Mouse (Mus musculus): ENCODE data around the gene Agbl4. TPM values are rescaled to one million over a fixed set of nuclear protein-coding genes. Genes with fewer than 3 reads are reported as not detected.

Gene Agbl4
- total RNA-seq, 2 experiments from 2014 or later, result not detected

DNA sequence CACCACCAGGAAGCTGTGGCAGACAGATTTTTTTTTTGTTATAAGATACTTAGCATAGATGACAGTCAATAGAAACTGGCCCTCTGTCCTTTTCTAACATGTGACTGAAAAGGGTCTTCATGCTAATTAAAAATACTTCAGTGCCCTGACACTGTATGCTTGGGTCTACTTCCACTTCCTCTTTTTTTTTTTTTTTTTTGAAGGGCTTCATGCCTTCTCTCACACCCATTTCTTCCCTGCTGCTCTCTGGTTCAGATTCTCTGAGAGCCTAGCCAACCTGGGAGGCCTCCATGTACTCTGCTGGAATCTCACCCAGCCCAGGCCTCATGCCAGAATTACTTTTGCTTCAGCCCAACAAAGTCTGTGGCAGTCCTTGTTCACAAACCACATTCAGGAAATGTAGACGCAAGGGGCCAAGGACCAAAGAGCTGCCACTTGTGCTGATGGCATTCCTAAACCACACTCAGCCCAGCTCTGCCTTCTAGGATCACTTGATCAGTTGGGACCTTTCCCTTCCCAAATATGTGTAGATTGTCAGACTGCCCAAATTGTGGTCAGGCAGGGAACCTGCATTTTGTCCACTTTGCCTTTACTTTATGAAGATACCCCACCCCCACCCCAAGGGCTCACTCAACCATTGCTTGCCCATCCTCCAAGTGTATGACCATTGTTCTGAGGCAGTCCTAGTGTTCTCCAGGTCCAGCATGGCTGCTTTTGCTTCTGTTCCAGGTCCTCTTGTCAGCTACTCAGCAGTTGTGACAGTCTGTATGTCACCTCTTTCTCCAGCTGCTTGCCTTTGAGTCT lies 1045.2 kb downstream of the Agbl4 start:
- peak; percentile 53 for ATAC-seq (ENCODE audit: poor library complexity, severe bottlenecking)

DNA sequence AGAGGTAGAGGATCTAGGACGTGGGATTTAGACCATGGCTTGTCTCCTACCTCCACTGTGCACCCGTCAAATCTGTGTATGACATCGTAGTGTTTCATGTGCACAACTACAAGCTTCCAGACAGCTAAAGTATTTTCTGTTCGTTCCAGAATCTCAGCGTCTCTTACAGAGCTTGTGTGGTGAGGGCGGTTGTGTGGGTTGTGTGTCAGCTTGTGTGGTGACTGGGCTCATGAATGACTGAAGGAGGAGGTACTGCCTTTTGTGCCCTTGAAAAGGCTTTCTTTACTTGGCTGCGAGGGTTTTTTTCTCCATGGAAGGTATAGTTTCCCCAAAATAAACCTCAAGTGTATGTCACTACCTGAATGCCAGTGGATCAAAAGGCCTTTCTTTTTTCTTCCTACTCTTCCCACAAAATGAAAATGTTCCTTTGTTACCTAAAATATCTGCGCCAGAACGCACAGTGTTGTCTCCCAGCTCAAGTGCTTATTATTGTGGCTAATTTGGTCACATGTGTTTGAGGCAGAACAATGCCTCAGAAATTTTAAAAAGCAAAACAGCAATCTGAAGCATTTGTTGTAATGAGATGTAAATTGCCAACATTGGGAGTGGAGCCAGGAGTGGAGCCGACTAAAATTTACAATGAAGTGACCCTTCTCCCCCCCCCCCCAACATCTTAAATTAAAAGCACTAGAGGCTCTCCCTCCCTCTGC lies 1046.6 kb downstream of the Agbl4 start:
- ATAC-seq (ENCODE audit: poor library complexity, severe bottlenecking), result no peak

- no peak for ATAC-seq (ENCODE audit: poor library complexity, severe bottlenecking)
Observed at GRCm38 (mm10) chr4:111444616-111445160, 1047.2 kb downstream of the Agbl4 start.

DNA sequence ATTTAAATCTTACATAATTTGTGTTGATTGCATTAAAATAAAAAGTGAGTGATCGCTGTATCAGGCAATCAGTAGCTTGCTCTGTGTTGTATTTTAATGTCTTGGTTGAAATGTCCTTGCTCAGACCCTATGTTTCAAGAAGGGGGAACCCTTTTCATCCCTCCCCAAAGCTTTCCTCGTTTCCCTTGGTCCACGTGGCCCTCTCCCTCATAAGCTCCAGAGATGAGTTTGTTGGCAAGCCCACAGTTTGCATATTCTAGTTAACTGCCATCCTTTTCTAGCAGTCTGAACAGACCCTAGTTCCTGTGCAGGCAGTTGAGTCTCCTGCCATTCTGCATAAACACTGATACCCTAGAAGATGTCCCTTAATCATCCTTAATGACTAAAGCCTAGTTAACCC lies 1050.5 kb downstream of the Agbl4 start:
- no peak for ATAC-seq (ENCODE audit: poor library complexity, severe bottlenecking)

GRCm38 (mm10) chr4:111448586-111448985 lies 1051.1 kb downstream of the Agbl4 start:
- ATAC-seq (ENCODE audit: poor library complexity, severe bottlenecking), result no peak

DNA sequence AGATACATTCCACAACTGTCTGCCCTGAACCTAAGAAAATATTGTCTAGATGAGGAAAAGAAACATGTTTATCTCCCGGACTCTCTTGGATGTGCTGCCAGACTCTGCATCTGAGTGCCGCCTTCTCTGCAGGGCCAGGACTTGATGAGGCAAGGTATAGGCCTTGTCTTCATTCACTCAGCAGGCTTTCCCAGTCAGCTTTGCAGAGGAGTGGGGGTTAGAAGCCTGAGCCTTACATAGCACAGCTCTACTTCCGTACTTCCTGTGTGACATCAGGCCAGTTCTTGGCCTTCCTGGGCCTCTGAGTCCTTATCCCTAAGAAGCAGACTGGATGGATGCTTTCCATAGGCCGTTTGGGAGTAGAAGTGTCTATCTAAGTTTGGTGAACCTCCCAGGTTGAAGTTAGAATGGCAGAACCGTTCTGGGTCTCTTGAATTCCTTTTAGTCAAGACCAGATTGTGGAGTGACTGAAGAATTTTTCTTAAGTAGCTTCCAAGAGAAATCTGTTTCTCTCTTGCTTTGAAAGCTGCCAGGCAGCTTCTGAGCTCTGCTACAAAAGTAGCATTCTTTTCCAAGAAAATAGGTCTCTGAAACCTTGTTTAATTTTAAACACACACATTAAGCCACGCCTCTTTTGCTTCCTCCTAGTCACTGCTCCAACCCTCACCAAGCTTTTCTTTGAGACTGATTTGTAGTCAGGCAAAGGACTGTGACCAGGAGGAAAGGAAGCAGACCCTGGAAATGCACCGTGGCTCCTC lies 1052.2 kb downstream of the Agbl4 start:
- ATAC-seq (ENCODE audit: poor library complexity, severe bottlenecking), result no peak

- ATAC-seq (ENCODE audit: poor library complexity, severe bottlenecking), result no peak
Observed at GRCm38 (mm10) chr4:111451283-111451918, 1053.9 kb downstream of the Agbl4 start.

DNA sequence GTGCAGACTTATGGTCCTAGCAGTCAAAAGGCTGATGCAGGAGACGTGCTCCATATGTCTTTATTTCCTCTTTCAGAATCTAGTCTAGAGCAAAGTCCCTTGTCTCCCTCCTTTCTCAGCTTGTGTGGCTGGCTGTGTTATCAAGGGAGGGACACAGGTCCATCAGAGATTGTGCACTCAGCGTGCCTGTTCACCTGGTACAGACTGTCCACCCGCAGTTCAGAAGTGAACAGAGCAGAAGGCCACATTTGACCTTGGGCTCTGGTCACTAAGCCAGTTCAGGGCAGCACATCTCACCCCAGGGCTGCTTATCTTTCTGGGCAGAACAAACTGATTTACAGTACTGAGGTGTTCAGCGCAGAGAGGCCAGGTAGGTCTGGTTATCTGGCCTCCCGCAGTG lies 1054.7 kb downstream of the Agbl4 start:
- no peak for ATAC-seq (ENCODE audit: poor library complexity, severe bottlenecking)

DNA sequence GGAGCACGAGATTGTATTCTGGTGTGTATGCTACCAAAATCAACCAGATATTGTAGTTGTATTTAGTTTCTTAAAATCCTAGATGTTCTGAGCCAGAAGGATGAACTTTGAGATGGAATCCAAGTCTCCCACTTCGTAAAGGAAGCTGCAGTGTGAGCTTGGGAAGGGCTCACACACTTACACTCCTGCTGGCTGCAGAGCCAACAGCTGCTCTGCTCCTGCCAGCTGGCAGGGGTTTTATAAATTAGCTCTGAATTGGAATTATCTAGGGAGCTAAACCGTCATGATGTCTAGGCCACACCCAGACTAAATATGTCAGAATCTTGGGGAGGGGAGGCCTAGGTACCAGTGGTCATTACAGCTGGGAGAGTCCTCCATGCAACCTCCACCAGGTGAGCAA lies 1055.8 kb downstream of the Agbl4 start:
- ATAC-seq (ENCODE audit: poor library complexity, severe bottlenecking), result no peak

- peak; percentile 64 for ATAC-seq (ENCODE audit: poor library complexity, severe bottlenecking)
Observed at GRCm38 (mm10) chr4:111455621-111456020, 1058.2 kb downstream of the Agbl4 start.

DNA sequence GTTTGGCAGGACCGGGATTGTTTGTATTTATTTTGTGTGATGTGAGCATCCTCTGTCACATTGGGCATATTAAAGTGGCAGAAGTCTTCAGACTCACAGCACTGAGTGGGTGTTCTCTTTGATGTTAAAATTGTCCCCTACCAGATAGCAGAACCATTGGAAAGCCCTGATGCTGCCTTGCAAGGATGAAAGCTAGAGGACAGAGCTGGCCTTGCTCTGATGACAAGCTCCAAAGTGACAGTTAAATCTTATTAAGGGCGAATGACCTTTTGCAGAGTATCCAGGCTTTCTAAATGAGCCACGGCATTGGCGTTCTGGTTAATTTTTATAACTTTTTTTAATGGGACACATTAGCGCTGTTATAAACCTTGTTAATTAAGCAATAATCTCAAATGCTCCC lies 1060.1 kb downstream of the Agbl4 start:
- ATAC-seq (ENCODE audit: poor library complexity, severe bottlenecking), result no peak

- ATAC-seq (ENCODE audit: poor library complexity, severe bottlenecking), result no peak
Observed at GRCm38 (mm10) chr4:111467293-111467773, 1069.9 kb downstream of the Agbl4 start.

GRCm38 (mm10) chr4:111467796-111468195 lies 1070.3 kb downstream of the Agbl4 start:
- no peak for ATAC-seq (ENCODE audit: poor library complexity, severe bottlenecking)

DNA sequence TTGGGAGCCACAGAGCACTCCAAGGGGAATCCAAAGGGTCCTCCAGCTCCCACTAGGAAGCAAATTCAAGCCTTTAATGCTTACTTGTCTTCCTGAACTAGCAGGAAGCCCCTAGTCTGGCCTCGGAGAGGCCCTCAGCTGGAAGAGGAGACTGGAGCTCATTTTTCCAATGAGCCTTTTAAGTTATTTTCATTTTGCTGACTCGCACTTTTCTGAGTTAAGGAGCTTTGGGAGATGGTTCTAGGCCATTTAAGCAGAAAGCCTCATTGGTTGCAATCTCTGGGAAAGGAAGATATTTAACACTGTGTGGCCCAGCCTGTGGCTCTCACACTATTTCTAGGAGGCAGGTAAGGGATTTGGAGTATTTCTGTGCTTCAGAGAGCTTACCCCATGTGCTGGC lies 1072.4 kb downstream of the Agbl4 start:
- no peak for ATAC-seq (ENCODE audit: poor library complexity, severe bottlenecking)

DNA sequence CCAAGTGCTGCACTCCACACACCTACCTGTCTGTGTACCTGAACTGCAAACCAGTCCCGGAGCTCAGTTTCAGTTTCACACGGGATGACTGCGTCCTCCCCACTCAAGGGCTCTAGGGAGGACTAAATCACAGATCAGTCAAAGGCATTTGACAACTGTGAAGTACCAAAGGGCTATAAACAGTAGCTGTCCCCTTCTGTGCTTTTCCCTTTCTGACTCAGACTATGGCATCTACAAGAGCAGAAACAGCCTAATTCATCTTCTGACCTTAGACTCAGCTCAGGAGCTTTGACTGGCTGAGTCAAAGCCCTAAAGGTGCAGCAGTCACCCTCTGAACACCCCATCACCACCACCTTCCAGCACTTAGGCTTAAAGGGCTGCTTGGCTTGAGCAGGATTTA lies 1074.3 kb downstream of the Agbl4 start:
- no peak for ATAC-seq (ENCODE audit: poor library complexity, severe bottlenecking)

GRCm38 (mm10) chr4:111472511-111472910 lies 1075.0 kb downstream of the Agbl4 start:
- ATAC-seq (ENCODE audit: poor library complexity, severe bottlenecking), result no peak

DNA sequence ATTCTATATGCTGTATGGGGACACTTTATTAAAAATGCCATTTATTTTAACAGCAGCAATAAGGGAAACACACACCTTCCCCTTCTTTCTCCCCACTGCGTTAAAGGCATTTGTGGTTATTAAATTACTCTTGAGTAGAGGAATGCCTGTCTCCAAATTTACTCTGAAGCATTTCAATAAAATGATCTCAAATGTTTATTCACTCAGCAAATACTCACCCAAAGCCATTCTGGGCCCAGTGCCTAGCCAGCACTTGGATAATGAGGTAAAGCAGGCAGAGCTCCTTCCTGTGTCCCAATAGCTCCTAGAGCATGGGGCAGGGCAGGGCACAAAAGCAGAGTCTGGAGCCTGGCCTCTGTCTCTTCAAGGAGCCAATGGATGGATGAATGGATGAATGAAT lies 1075.6 kb downstream of the Agbl4 start:
- ATAC-seq (ENCODE audit: poor library complexity, severe bottlenecking), result no peak

- no peak for ATAC-seq (ENCODE audit: poor library complexity, severe bottlenecking)
Observed at GRCm38 (mm10) chr4:111475374-111475971, 1078.0 kb downstream of the Agbl4 start.

DNA sequence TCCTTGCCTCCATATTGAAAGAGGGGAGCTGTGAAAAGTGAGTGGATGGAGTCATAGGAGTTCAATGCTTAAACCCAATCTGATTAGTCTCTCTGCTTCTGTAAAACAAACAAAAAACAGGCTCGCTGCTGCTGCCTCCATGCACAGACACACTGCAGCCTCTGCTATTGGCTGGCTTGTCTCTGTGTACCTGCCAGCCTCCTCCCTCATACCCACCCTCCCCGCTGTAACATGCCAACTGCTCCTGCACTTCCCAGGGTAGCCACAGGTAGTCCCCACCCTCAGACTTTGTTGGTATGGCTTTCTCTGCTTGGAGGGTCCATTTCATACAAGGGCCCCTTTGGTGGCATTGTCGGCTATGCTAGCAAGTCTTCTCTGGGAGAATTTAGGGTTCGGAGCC lies 1080.0 kb downstream of the Agbl4 start:
- ATAC-seq (ENCODE audit: poor library complexity, severe bottlenecking), result no peak

DNA sequence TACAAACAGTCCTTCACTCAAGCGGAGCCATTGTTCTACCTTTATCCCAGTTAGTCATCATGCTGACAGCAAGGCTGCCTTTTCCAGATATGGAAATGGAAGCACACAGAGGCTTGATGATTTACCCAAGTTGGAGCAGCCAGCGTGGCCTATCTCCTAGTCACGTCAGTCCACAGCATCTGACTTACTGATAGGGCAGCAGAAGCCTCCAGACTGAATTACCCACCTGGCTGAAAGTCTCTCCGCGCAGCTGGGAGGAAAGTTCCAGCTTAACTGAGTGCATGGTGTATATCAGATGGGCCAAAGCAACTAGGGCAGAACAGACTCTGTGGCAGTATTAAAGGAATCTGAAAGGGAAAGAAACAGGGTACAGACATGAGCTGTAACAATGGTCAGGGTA lies 1086.0 kb downstream of the Agbl4 start:
- ATAC-seq (ENCODE audit: poor library complexity, severe bottlenecking), result no peak

Data from megakaryocyte, adult 5-6 weeks (primary cell).